Mouse (Mus musculus): ENCODE measurements at regions not wholly inside any gene's neighbourhood (a gene's known extent, or its start where the extent isn't known, plus 50 kb on each side); places are given as distances from the start of the nearest gene placed in this dataset.
"Not testable (repeated sequence)": the region's sequence is repeated elsewhere in the genome, so short reads cannot be mapped to it uniquely, and the experiment has no call there.

DNA sequence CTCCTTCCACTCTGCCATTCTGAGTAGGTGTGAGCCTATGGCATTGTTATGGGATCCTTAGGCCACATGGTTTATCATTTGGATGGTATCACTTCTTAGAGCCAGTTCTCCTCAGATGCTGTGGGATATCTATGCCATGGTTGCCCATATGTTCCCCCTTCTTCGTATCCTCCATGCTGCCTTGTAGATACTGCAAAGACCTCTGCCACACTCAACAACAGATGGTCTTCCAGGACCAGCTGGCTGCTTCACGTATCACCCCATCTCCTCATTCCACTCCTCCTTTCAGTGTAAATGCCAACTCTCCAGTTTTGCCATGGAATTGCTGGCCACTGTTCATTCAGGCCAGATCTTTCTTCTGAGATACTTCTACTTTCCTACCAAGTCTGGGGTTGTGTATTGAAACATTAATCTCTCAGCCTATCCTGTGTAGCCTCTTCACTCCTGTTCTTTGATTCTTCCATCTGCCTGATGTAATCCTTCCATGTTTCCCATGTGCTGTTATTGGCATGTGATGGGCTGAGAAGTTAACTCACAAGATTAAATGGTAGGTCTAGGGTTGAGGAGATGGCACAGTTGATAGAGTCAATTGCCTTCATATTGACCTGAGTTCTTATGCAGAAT, 368.7 kb upstream of the Klhl29 start:
- no peak overlapping the region for H3K9ac ChIP-seq
- H3K4me2 ChIP-seq, result no peak overlapping the region
- H3K4me1 ChIP-seq, result no peaks in the 10 kb centered on the region
- no peak overlapping the region for H3K27ac ChIP-seq
- no peaks in the 10 kb centered on the region for H3K9me3 ChIP-seq
- H3K4me3 ChIP-seq, result no peak overlapping the region
- no peaks in the 10 kb centered on the region for H3K27me3 ChIP-seq (replicated peaks)
- 91% methylated on average over 2 of the region's 2 CpGs for WGBS
- no peak for ATAC-seq (replicated peaks)
- no peaks in the 10 kb centered on the region for H3K36me3 ChIP-seq (replicated peaks)

DNA sequence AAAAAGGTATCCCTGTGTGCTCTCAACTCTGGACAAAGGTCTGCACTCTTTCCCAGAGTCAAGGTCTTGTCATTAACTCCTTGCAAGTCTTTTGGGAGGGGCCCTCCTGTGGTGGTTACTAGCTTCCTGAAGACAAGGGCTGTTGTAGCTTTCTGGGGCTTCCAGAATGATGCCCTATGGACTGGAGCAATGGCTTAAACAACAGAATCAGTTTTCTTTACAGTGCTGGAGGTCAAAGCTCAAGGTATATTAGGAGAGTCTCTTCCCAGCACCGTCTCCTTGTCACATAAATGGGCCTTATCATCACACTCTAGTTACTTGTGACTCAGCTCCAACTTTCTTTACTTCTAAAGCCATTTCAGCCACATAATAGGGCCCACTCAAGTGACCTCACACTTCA, 360.6 kb upstream of the Klhl29 start:
- Histone ChIP-seq H3K4me1 (0 out of 2 replicates have a peak, but pooled peaks cover 3% of the 10 kb centered on the region), H3K27ac (no peak overlapping the region), H3K9ac (no peak overlapping the region), H3K36me3 (replicated peaks) (no peaks in the 10 kb centered on the region), H3K9me3 (no peaks in the 10 kb centered on the region), H3K4me2 (no peak overlapping the region), H3K27me3 (replicated peaks) (no peaks in the 10 kb centered on the region), H3K4me3 (no peak overlapping the region)
- no peak for ATAC-seq (replicated peaks)
- WGBS, result 78% methylated on average over 1 of the region's 1 CpGs

DNA sequence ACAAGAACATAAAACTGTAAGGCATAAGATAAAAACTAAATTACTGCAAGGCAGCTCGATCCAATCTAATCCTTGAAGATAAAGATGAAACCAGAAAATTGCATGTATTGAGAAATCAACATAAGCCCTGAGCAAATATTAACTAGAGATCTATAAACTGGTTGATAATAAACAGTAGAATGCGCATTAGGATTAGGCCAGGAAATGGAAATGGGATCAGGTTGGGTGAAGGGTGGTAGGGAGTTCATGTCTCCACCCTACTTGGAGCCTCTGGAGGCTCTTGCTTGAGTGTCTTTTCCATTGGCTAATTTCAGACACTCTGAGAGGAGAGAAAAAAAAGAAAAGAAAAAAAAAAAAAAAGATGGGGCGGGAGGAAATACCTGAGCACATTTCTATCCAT, 359.4 kb upstream of the Klhl29 start:
- H3K27ac ChIP-seq, result no peak overlapping the region
- 0 out of 2 replicates have a peak, but pooled peaks cover 3% of the 10 kb centered on the region for H3K4me1 ChIP-seq
- no peak overlapping the region for H3K4me3 ChIP-seq
- ATAC-seq (replicated peaks), result no peak
- no peaks in the 10 kb centered on the region for H3K9me3 ChIP-seq
- no peaks in the 10 kb centered on the region for H3K36me3 ChIP-seq (replicated peaks)
- WGBS, result 87% methylated on average over 3 of the region's 3 CpGs
- no peaks in the 10 kb centered on the region for H3K27me3 ChIP-seq (replicated peaks)
- H3K9ac ChIP-seq, result no peak overlapping the region
- H3K4me2 ChIP-seq, result no peak overlapping the region

DNA sequence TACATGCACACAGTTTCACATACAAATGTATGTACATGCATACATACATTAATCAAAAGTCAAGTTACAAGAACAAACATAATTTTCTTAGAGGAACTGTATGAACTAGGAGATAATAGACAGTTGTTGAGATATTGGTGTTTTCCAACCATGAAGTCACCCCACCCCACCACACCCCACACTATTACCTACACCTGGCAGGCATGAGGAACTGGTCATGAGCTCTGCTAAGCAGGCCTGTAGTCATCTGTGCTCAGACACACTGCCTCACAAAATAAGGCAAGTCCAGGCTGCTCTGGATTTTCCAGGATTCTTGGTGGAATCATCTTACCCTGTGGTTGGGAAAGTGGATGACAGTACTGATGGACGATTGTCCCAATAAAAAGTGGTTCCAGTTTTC, 347.6 kb upstream of the Klhl29 start:
- Histone ChIP-seq H3K27me3 (replicated peaks) (no peaks in the 10 kb centered on the region), H3K27ac (no peak overlapping the region), H3K36me3 (replicated peaks) (no peaks in the 10 kb centered on the region), H3K4me2 (no peak overlapping the region), H3K9me3 (no peaks in the 10 kb centered on the region), H3K4me1 (no peaks in the 10 kb centered on the region), H3K9ac (no peak overlapping the region), H3K4me3 (no peak overlapping the region)
- ATAC-seq (replicated peaks), result no peak
- WGBS, result 91% methylated on average over 1 of the region's 1 CpGs

DNA sequence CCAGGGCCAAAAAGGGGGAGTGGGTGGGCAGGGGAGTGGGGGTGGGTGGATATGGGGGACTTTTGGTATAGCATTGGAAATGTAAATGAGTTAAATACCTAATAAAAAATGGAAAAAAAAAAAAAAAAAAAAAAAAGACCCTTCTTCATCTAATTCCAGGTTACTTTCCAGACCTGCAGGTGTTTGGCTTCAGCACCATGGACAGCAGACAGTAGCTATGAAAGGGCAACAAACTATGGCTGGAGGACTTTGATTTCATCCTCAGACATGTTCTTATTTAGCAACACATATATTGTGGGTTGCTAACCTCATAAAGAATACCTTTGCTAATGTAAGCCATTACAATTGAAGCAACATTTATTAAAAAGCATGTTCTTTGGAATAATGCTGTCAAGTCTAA, 342.0 kb upstream of the Klhl29 start:
- H3K27ac ChIP-seq; H3K9ac ChIP-seq; H3K36me3 ChIP-seq (replicated peaks); ATAC-seq (replicated peaks); H3K4me2 ChIP-seq; H3K27me3 ChIP-seq (replicated peaks); H3K4me1 ChIP-seq; H3K4me3 ChIP-seq; H3K9me3 ChIP-seq: not testable (repeated sequence)

DNA sequence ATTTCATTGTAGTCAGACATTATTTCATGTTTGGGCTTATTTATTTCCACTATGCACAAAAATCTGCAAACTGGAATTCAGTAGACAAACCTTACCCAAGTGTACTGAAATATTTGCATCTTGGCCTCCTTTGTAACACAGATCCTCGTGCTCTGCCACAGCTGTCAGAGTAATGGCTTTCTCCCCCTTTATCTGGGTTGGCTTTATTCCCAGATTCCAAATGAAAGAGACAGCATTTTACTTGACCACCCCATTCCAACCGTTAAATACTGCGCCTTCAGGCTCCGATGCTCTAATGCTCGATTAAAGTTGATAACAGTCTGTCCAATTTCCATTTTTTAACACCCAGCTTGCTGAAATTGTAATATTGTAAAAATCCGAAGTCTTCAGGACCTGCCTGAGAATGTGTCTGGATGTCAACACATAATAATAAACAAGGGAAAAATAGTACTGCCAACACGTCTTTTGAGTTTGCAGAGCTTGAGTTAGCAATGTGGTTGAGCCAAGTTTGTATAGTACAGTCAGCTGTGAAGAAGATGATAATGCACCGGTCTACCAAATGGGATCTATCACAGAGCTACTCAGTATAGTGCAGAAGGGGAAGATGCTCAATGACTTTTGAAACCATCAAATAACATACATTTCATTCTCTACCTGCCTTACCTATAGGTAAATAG, 323.4 kb upstream of the Klhl29 start:
- H3K4me2 ChIP-seq, result no peak overlapping the region
- no peak overlapping the region for H3K9ac ChIP-seq
- ATAC-seq (replicated peaks), result no peak
- no peak overlapping the region for H3K27ac ChIP-seq
- no peaks in the 10 kb centered on the region for H3K27me3 ChIP-seq (replicated peaks)
- no peaks in the 10 kb centered on the region for H3K4me1 ChIP-seq
- H3K4me3 ChIP-seq, result no peak overlapping the region
- H3K36me3 ChIP-seq (replicated peaks), result no peaks in the 10 kb centered on the region
- 54% methylated on average over 8 of the region's 8 CpGs for WGBS
- H3K9me3 ChIP-seq, result no peaks in the 10 kb centered on the region

DNA sequence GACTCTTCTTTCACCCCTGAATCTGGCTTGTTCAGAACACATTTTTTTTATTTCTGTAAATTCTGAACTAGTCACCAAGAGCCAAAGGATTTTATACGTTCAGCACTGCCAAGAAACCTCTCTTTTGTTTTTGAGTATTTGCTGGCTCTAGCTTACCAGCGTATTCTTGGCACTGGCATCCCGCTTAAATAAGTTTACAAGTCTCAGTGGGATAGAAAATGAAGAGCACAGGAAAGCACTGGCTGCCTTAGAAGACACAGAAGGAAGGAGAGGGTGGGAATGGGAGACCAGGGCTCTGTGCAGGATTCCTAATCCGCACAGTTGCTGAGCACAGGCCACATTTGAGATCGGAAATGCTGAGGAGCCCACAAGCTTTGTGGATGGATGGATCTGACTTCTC, 306.7 kb upstream of the Klhl29 start:
- Histone ChIP-seq H3K4me3 (no peak overlapping the region), H3K27ac (no peak overlapping the region), H3K36me3 (replicated peaks) (no peaks in the 10 kb centered on the region), H3K4me2 (no peak overlapping the region), H3K9me3 (no peaks in the 10 kb centered on the region), H3K9ac (no peak overlapping the region), H3K27me3 (replicated peaks) (no peaks in the 10 kb centered on the region), H3K4me1 (no peaks in the 10 kb centered on the region)
- ATAC-seq (replicated peaks), result no peak
- WGBS, result 71% methylated on average over 5 of the region's 5 CpGs

DNA sequence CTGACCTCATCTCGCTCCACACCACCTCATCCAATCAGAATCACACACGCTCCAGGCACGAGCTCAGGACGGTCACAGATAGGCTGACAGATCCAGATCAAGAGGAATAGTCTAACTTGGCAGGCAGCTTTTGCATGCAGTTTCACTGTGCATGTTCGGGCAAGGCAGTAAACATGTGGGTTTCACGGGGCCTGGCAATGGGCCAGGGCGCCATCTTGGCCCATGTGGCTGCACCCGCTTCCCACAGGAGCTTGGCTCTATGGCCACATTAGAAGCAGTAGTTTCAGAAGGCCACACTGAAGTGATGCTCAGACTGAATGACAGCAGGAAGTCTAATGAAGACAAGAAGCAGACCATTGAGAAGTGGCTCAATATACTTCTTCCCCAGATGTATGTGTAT, 302.6 kb upstream of the Klhl29 start:
- H3K9ac ChIP-seq; H3K36me3 ChIP-seq (replicated peaks); H3K9me3 ChIP-seq; H3K4me1 ChIP-seq; H3K4me3 ChIP-seq; ATAC-seq (replicated peaks); H3K27me3 ChIP-seq (replicated peaks); H3K4me2 ChIP-seq; H3K27ac ChIP-seq: not testable (repeated sequence)
- 93% methylated on average over 8 of the region's 8 CpGs for WGBS

DNA sequence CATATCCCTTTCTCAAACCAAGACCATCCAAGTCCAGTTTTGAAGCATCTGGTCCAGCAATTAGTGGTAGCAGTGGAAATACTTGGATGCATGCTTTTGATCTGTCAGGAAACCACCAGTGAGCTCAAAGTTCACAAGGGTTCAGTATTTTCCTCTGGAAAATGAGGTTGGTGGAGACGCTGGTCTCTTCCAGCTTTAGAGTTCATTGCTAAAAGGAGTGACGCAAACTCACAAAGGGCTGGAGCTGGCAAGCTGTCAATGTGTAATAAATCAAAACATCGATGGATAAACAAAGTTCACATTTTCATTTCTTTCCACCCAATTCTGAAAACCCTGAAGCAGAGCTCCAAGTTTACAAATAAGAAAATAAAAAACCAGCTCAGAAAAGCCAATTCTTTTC, 293.0 kb upstream of the Klhl29 start:
- no peaks in the 10 kb centered on the region for H3K9me3 ChIP-seq
- no peak overlapping the region for H3K4me2 ChIP-seq
- no peak overlapping the region for H3K9ac ChIP-seq
- 79% methylated on average over 3 of the region's 3 CpGs for WGBS
- H3K36me3 ChIP-seq (replicated peaks), result no peaks in the 10 kb centered on the region
- no peak for ATAC-seq (replicated peaks)
- H3K27me3 ChIP-seq (replicated peaks), result no peaks in the 10 kb centered on the region
- H3K27ac ChIP-seq, result no peak overlapping the region
- H3K4me1 ChIP-seq, result no peaks in the 10 kb centered on the region
- no peak overlapping the region for H3K4me3 ChIP-seq

DNA sequence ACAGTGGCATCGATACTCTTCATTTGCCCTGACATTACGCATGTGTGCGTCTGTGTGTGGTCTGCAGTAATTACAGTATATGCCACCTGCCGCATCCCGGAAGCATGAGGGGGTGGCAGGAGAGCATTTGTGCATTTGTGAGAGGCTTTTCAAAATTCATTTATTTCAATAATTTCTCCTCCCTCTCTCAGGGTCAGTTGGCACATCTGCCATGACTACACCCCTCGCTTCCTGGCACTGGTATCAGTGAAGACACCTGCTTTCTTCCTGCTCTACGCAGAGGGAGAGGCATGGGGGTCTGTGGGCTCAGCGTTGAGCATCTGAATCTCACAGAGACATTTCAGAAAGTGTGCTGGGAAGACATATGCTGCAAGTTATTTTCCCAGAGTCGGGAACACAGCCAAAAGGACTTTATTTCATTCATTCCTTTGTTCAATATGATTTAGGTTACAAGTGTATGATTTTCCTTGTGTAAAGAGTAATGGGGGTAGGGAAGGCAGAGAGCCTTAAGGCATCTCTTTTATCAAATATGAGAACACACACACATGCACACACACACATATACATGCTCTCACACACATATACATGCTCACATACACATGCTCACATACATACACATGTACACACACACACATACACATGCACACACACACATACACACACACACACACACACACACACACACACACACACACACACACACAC, 262.2 kb upstream of the Klhl29 start:
- WGBS, result 79% methylated on average over 9 of the region's 9 CpGs
- Histone ChIP-seq H3K4me1 (no peaks in the 10 kb centered on the region), H3K36me3 (replicated peaks) (no peaks in the 10 kb centered on the region), H3K27ac (no peak overlapping the region), H3K9ac (no peak overlapping the region), H3K9me3 (no peaks in the 10 kb centered on the region), H3K27me3 (replicated peaks) (no peaks in the 10 kb centered on the region), H3K4me2 (no peak overlapping the region), H3K4me3 (no peak overlapping the region)
- ATAC-seq (replicated peaks), result no peak

DNA sequence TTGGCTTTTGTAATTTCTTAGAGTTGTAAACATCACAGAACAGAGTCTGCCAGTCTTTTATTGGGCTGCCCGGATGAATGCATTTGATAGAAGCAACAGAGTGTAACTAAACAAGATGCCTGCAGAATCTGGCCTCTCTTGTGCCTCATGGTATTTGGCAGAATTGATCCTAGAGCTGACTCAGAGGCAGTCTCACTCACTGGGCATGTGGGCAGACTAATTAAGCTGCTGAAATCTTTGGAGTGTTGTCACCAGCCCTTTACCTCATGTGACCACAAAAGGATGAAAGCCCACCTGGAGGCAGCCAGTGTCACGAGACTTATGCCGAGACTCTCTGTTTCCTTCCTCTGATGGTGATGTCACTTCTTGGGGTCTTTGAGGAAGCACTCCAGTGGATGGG, 258.5 kb upstream of the Klhl29 start:
- WGBS, result 76% methylated on average over 3 of the region's 3 CpGs
- no peak for ATAC-seq (replicated peaks)
- no peaks in the 10 kb centered on the region for H3K27me3 ChIP-seq (replicated peaks)
- no peak overlapping the region for H3K4me2 ChIP-seq
- H3K4me1 ChIP-seq, result no peaks in the 10 kb centered on the region
- H3K36me3 ChIP-seq (replicated peaks), result no peaks in the 10 kb centered on the region
- no peaks in the 10 kb centered on the region for H3K9me3 ChIP-seq
- H3K9ac ChIP-seq, result no peak overlapping the region
- H3K4me3 ChIP-seq, result no peak overlapping the region
- H3K27ac ChIP-seq, result no peak overlapping the region

DNA sequence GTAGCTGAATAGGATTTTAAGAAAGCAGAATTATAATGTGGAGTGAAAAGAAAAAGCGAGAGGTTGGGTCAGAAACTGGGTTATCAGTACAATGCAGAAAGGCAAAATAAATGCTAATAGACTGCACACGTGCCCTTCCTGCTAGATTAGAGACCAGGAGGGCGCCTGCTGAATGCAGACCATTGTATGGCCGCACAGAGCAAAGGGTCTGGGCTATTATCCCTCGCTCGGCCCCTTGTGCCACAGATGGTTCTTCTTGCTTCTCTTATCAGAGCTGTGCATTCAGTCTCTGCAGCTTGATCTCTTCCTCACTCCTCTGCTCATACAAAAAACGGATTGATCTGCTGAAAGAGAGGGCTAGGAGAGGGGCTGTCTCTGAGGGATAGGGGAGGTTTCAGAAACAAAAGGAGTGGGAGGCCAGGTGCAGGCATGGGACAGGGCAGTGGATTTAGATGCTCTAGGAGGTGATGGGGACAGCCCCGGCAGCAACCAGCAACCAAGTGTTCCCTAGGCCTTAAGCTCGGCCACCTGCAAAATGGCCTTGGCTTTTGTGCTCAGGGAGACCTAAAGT, 225.7 kb upstream of the Klhl29 start:
- Histone ChIP-seq H3K36me3 (replicated peaks) (no peaks in the 10 kb centered on the region), H3K4me1 (no peaks in the 10 kb centered on the region), H3K4me3 (no peak overlapping the region), H3K9ac (no peak overlapping the region), H3K4me2 (no peak overlapping the region), H3K27ac (no peak overlapping the region), H3K27me3 (replicated peaks) (no peaks in the 10 kb centered on the region), H3K9me3 (no peaks in the 10 kb centered on the region)
- ATAC-seq (replicated peaks), result peak; percentile 70
- 36% methylated on average over 9 of the region's 9 CpGs for WGBS

DNA sequence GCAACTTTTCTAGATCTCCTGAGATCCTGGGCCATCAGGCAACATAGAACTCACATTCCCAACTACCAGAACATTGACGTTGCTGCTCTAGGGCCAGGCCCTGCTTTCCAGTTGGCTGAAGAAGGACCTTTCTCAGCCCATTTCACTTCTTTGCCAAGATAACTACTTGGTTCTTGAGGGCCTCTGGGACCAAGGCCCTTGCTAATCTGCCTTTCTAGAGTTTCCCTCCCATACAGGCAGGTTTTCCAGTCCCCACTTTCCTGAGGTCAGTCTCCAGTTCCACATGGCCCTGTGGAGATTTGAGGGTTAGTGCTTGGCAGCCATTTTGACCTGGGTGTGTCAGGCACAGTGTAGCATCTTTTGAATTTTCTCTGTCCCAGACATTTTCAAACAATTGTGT, 223.9 kb upstream of the Klhl29 start:
- no peaks in the 10 kb centered on the region for H3K36me3 ChIP-seq (replicated peaks)
- no peak overlapping the region for H3K27ac ChIP-seq
- no peak overlapping the region for H3K9ac ChIP-seq
- 92% methylated on average over 1 of the region's 1 CpGs for WGBS
- ATAC-seq (replicated peaks), result no peak
- no peaks in the 10 kb centered on the region for H3K27me3 ChIP-seq (replicated peaks)
- H3K4me3 ChIP-seq, result no peak overlapping the region
- H3K4me1 ChIP-seq, result no peaks in the 10 kb centered on the region
- no peaks in the 10 kb centered on the region for H3K9me3 ChIP-seq
- no peak overlapping the region for H3K4me2 ChIP-seq

All from midbrain, embryonic 15.5 days (tissue).